Mouse (Mus musculus) embryonic fibroblast, embryonic 13.5 days (primary cell): Measurements from ENCODE around the gene Cep19.

Experiments
- CTCF ChIP-seq: IDR thresholded peaks from 2 replicates; pipeline ENCODE4 v1.5.1; 2011; ENCODE audit warnings: mild to moderate bottlenecking, control low read depth, low read length, moderate library complexity, borderline replicate concordance; ENCODE audit not compliant: insufficient read depth
- POLR2A ChIP-seq: IDR thresholded peaks from 2 replicates; pipeline ENCODE4 v1.6.1; 2011; ENCODE audit warnings: low read depth, mild to moderate bottlenecking, control low read depth, low read length, moderate library complexity

DNA sequence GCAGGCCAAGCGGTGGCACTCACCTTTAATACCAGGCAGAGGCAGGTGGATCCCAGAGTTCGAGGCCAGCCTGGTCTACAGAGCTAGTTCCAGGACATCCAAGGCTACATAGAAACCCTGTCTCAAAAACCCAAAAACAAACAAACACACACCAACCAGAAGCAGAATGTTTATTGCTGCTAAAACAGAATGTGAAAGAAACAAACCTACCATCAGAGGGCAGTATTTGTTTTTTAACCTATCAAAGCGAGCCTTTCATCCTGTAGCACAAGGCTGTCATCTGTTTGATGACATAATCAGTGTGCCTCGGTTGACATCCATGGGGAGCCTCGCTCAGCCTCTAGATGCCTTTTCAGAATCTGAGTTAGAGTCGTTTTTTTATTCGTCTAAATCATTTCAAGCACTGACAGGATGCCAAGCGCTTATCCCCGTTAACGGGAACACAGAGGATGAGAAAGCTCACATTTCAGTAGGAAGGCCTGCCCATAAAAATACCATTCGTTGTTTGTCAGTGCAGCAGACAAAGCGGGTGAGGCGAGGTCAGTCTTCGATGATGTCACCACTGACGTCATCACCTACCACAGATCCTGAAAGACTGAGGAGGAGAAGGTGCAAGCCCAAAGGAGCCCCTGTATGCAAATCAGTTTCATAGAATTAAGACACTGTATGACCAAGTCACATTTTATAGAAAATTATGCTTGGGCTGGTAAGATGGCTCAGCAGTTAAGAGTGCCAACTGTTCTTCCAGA, 11.5 kb downstream of the Cep19 start:
- no peak for TF ChIP-seq CTCF
- TF ChIP-seq POLR2A = no peak
